8 mouse cellular contexts compared by ENCODE assay signal in the genomic region with DNA sequence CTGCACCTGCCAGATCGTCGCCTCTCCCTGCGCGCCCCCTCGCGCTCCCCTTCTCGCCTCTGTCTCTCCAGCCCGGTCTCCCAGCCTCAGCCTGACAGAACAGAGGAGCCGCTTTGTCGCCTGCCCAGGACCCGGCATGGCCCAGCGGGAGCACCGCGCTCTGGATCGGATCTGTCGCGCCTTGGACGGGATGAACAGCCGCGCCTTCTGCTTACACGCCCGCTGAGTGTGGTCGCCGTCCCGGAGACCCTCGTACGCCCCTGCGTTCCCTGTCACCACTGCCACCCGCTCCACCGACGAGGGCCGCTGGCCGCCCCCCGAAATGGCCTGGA. TPM values are rescaled to one million over a fixed set of nuclear protein-coding genes. Genes with fewer than 3 reads are reported as not detected.
A peak's percentile ranks its signal among the peaks of the same experiment; 100 is the strongest.
DNase-seq lines count a peak whose midpoint lies in the region; ATAC-seq and TF ChIP-seq lines count a peak whose summit lies in the region.

No protein-coding gene starts in this region.

- no peak for ATAC-seq in liver, embryonic 11.5 days (replicated peaks; ENCODE audit: low FRiP score)
- no peak for ATAC-seq in stomach, embryonic 16.5 days (ENCODE audit: insufficient read depth, low FRiP score)

- H3K27me3 ChIP-seq in heart, embryonic 10.5 days (ENCODE audit: insufficient read depth, poor library complexity, severe bottlenecking), result peaks cover 80% of the 10 kb centered on the region
- no peaks in the 10 kb centered on the region; the same call in 1 of the 2 replicates for H3K27me3 ChIP-seq in testis, adult 2 months (ENCODE audit: control insufficient read depth, insufficient read depth, low read length)
- H3K27me3 ChIP-seq in liver, embryonic 11.5 days (replicated peaks; ENCODE audit: control insufficient read depth, insufficient read depth, low read length), result peaks cover 58% of the 10 kb centered on the region
- H3K27me3 ChIP-seq in stomach, embryonic 16.5 days (ENCODE audit: control insufficient read depth, insufficient read depth, low read length), result peaks cover 9% of the 10 kb centered on the region; the same call in 1 of the 2 replicates

- H3K9ac ChIP-seq in liver, embryonic 11.5 days (ENCODE audit: low read depth, low read length), result peak overlapping the region; percentile 34; the same call in 1 of the 2 replicates
- peak overlapping the region; percentile 90 for H3K9ac ChIP-seq in stomach, embryonic 16.5 days (ENCODE audit: low read length)

- H3K4me3 ChIP-seq in heart, embryonic 10.5 days, result peak overlapping the region; percentile 81
- H3K4me3 ChIP-seq in testis, adult 2 months (ENCODE audit: control insufficient read depth, low read depth, low read length), result peak overlapping the region; percentile 81
- H3K4me3 ChIP-seq in liver, embryonic 11.5 days (ENCODE audit: low read depth, low read length), result peak overlapping the region; percentile 59
- H3K4me3 ChIP-seq in stomach, embryonic 16.5 days (replicated peaks; ENCODE audit: low read length), result peak overlapping the region; percentile 78

- no peaks in the 10 kb centered on the region for H3K9me3 ChIP-seq in heart, embryonic 10.5 days
- H3K9me3 ChIP-seq in liver, embryonic 11.5 days (ENCODE audit: control insufficient read depth, low read length), result no peaks in the 10 kb centered on the region
- no peaks in the 10 kb centered on the region for H3K9me3 ChIP-seq in stomach, embryonic 16.5 days (replicated peaks; ENCODE audit: control insufficient read depth, low read length)

- no peaks in the 10 kb centered on the region for H3K36me3 ChIP-seq in heart, embryonic 10.5 days
- no peaks in the 10 kb centered on the region for H3K36me3 ChIP-seq in testis, adult 2 months (ENCODE audit: control insufficient read depth, insufficient read depth, low read length)
- H3K36me3 ChIP-seq in liver, embryonic 11.5 days (ENCODE audit: control insufficient read depth, insufficient read depth, low read length), result no peaks in the 10 kb centered on the region
- H3K36me3 ChIP-seq in stomach, embryonic 16.5 days (ENCODE audit: control insufficient read depth, insufficient read depth, low read length), result no peaks in the 10 kb centered on the region

- peak overlapping the region; percentile 88 for H3K27ac ChIP-seq in heart, embryonic 10.5 days
- no peak overlapping the region for H3K27ac ChIP-seq in testis, adult 2 months (ENCODE audit: control insufficient read depth, insufficient read depth, low read depth, low read length)
- H3K27ac ChIP-seq in liver, embryonic 11.5 days (ENCODE audit: low read depth, low read length), result no peak overlapping the region
- H3K27ac ChIP-seq in stomach, embryonic 16.5 days (ENCODE audit: low read length), result peak overlapping the region; percentile 17; the same call in 1 of the 2 replicates

- H3K4me2 ChIP-seq in liver, embryonic 11.5 days, result peak overlapping the region; percentile 74
- H3K4me2 ChIP-seq in stomach, embryonic 16.5 days (ENCODE audit: low read depth, low read length), result peak overlapping the region; percentile 96

- no peak for TF ChIP-seq CTCF in testis, adult 2 months (IDR thresholded peaks at IDR 0.05; ENCODE audit: control insufficient read depth, insufficient read depth, insufficient replicate concordance, low read depth, low read length)

- WGBS in heart, embryonic 10.5 days, result under 1% methylated on average over 34 of the region's 34 CpGs
- 2% methylated on average over 34 of the region's 34 CpGs for WGBS in liver, embryonic 11.5 days
- 2% methylated on average over 34 of the region's 34 CpGs for WGBS in stomach, embryonic 16.5 days

- TF ChIP-seq POLR2A in testis, adult 2 months (IDR thresholded peaks at IDR 0.05; ENCODE audit: control insufficient read depth, low read depth, low read length), result no peak

- peak; percentile 78 for DNase-seq in heart, embryonic 10.5 days (ENCODE audit: low spot score)
- no peak for DNase-seq in heart, adult 18-20 months
- DNase-seq in testis, postnatal 14 days (ENCODE audit: low spot score), result no peak
- peak; percentile 58 for DNase-seq in liver, embryonic 11.5 days (ENCODE audit: low spot score)
- no peak for DNase-seq in left cerebral cortex, postnatal 4 days
- DNase-seq in gastrocnemius, postnatal 25 days, result no peak

- H3K4me1 ChIP-seq in heart, embryonic 10.5 days, result peaks cover 36% of the 10 kb centered on the region
- peaks cover 22% of the 10 kb centered on the region for H3K4me1 ChIP-seq in testis, adult 2 months (ENCODE audit: control insufficient read depth, insufficient read depth, low read length)
- H3K4me1 ChIP-seq in liver, embryonic 11.5 days (replicated peaks; ENCODE audit: control insufficient read depth, insufficient read depth, low read length), result peaks cover 3% of the 10 kb centered on the region; the same call in 1 of the 2 replicates
- peaks cover 18% of the 10 kb centered on the region for H3K4me1 ChIP-seq in stomach, embryonic 16.5 days (ENCODE audit: control insufficient read depth, insufficient read depth, low read length)

- intact Hi-C loops in left cerebral cortex, postnatal 4 days (cut with DNase I), result no loop called here

RNA-seq across cellular contexts. Expression of a gene that starts 0.8 kb away (rescaled TPM):
- polyA plus RNA-seq in heart, embryonic 10.5 days (2016; fragmentation: Nextera tagmentation; extraction: Ambion mirVana), result 2.4 and 4.9 TPM in 2 replicates
- 10 to 100 TPM; 10.3 to 13.9 TPM for total RNA-seq in heart, adult 18-20 months (2021)
- 1.4 and 1.6 TPM in 2 replicates for polyA plus RNA-seq in testis, adult 2 months (2012; rRNA removed)
- 10.3 and 11.1 TPM in 2 replicates for polyA plus RNA-seq in liver, embryonic 11.5 days (2014; fragmentation: Nextera tagmentation; extraction: Ambion mirVana)
- polyA plus RNA-seq in stomach, embryonic 16.5 days (2015; fragmentation: Nextera tagmentation; extraction: Ambion mirVana), result 4.8 and 5.4 TPM in 2 replicates
- 10 to 100 TPM; 79.5 to 92.0 TPM for total RNA-seq in left cerebral cortex, postnatal 4 days (2021)
- total RNA-seq in gastrocnemius, postnatal 25 days (2021), result 10 to 100 TPM; 14.2 to 19.2 TPM

Comparison
In these comparisons a context has a peak if more than half of its experiments do, and no peak if none do; other contexts are left out.
1. DNase-seq: peak in heart, embryonic 10.5 days (single experiment) and liver, embryonic 11.5 days (single experiment); none in heart, adult 18-20 months (0 of 2), testis, postnatal 14 days (single experiment), left cerebral cortex, postnatal 4 days (single experiment) and gastrocnemius, postnatal 25 days (single experiment).
2. H3K27ac ChIP-seq: peak in heart, embryonic 10.5 days (single experiment) and stomach, embryonic 16.5 days (single experiment); none in testis, adult 2 months (single experiment) and liver, embryonic 11.5 days (single experiment).
3. Peak in every context shown above with its lines, with median percentiles within 50 percentile points of each other: H3K4me3 ChIP-seq.